Mouse (Mus musculus) embryonic fibroblast, embryonic 13.5 days (primary cell): Measurements from ENCODE around the gene Aldh3b2.

Experiments used
- CTCF ChIP-seq: IDR thresholded peaks from 2 replicates; pipeline ENCODE4 v1.5.1; 2011; ENCODE audit warnings: mild to moderate bottlenecking, control low read depth, low read length, moderate library complexity, borderline replicate concordance; ENCODE audit not compliant: insufficient read depth
- POLR2A ChIP-seq: IDR thresholded peaks from 2 replicates; pipeline ENCODE4 v1.6.1; 2011; ENCODE audit warnings: low read depth, mild to moderate bottlenecking, control low read depth, low read length, moderate library complexity

GRCm38 (mm10) chr19:3926279-3926678 lies 45.8 kb upstream of the Aldh3b2 start:
- peak; percentile 27; the same call in 1 of the 2 replicates for TF ChIP-seq CTCF
- 0 out of 2 replicates have a peak, but pooled peaks have one; percentile 26 for TF ChIP-seq POLR2A
